Mouse (Mus musculus) liver, embryonic 15.5 days (tissue): ENCODE measurements at regions not wholly inside any gene's neighbourhood (a gene's known extent, or its start where the extent isn't known, plus 50 kb on each side); places are given as distances from the start of the nearest gene placed in this dataset.

Experiments used
- ATAC-seq: fragments of 200-750 bp; cut with Nextera tagmentation; 2 replicates; pipeline ENCODE4 v1.8.0; 2017; ENCODE audit warnings: moderate number of reproducible peaks, mild to moderate bottlenecking, moderate library complexity; ENCODE audit not compliant: insufficient read depth
- H3K27ac ChIP-seq: fragments of 300-500 bp; sonication (generic); replicated peaks from 2 replicates; pipeline ENCODE4 v1.5.1; 2015; ENCODE audit warnings: mild to moderate bottlenecking, inconsistent platforms
- H3K27me3 ChIP-seq: fragments of 300-500 bp; sonication (generic); 2 replicates; pipeline ENCODE4 v1.6.1; 2015; ENCODE audit warnings: mild to moderate bottlenecking, inconsistent platforms
- H3K36me3 ChIP-seq: fragments of 300-500 bp; sonication (generic); replicated peaks from 2 replicates; pipeline ENCODE4 v1.6.1; 2015; ENCODE audit warnings: moderate library complexity, mild to moderate bottlenecking, inconsistent platforms
- H3K4me1 ChIP-seq: fragments of 300-500 bp; sonication (generic); replicated peaks from 2 replicates; pipeline ENCODE4 v1.6.1; 2015; ENCODE audit warnings: inconsistent platforms
- H3K4me2 ChIP-seq: fragments of 300-500 bp; sonication (generic); 2 replicates; pipeline ENCODE4 v1.6.1; 2015; ENCODE audit warnings: moderate library complexity, mild to moderate bottlenecking, inconsistent platforms
- H3K4me3 ChIP-seq: fragments of 300-500 bp; sonication (generic); replicated peaks from 2 replicates; pipeline ENCODE4 v1.5.1; 2015; ENCODE audit warnings: mild to moderate bottlenecking, inconsistent platforms
- H3K9ac ChIP-seq: fragments of 300-500 bp; sonication (generic); 2 replicates; pipeline ENCODE4 v1.6.1; 2015; ENCODE audit warnings: moderate library complexity, mild to moderate bottlenecking, inconsistent platforms
- H3K9me3 ChIP-seq: fragments of 300-500 bp; sonication (generic); replicated peaks from 2 replicates; pipeline ENCODE4 v1.6.1; 2016; ENCODE audit warnings: inconsistent platforms
- WGBS: fragments of 180-500 bp; shearing (Covaris S2); methylation state at CpG from one replicate; pipeline ENCODE4 v1.1.7; 2015; ENCODE audit warnings: mixed read lengths; ENCODE audit not compliant: insufficient replicate concordance; 5-methylcytosine and 5-hydroxymethylcytosine counted together

GRCm38 (mm10) chr1:186465526-186465925 lies 240.3 kb downstream of the Tgfb2 start:
- Histone ChIP-seq H3K4me2 (no peak overlapping the region), H3K4me1 (no peaks in the 10 kb centered on the region), H3K27ac (no peak overlapping the region), H3K9ac (no peak overlapping the region), H3K4me3 (no peak overlapping the region), H3K36me3 (no peaks in the 10 kb centered on the region), H3K27me3 (no peaks in the 10 kb centered on the region), H3K9me3 (no peaks in the 10 kb centered on the region)
- 72% methylated on average over 5 of the region's 5 CpGs for WGBS
- ATAC-seq: no peak

GRCm38 (mm10) chr1:186460742-186461141 lies 245.0 kb downstream of the Tgfb2 start:
- Histone ChIP-seq H3K27ac (no peak overlapping the region), H3K9me3 (0 out of 2 replicates have a peak, but pooled peaks cover 3% of the 10 kb centered on the region), H3K27me3 (no peaks in the 10 kb centered on the region), H3K4me1 (no peaks in the 10 kb centered on the region), H3K4me3 (no peak overlapping the region), H3K9ac (no peak overlapping the region), H3K4me2 (no peak overlapping the region), H3K36me3 (no peaks in the 10 kb centered on the region)
- WGBS: 67% methylated on average over 10 of the region's 10 CpGs
- no peak for ATAC-seq

- H3K4me3 ChIP-seq: no peak overlapping the region
- no peak overlapping the region for H3K9ac ChIP-seq
- H3K4me1 ChIP-seq: no peaks in the 10 kb centered on the region
- no peaks in the 10 kb centered on the region for H3K27me3 ChIP-seq
- H3K27ac ChIP-seq: no peak overlapping the region
- H3K9me3 ChIP-seq: 0 out of 2 replicates have a peak, but pooled peaks cover 3% of the 10 kb centered on the region
- ATAC-seq: no peak
- H3K36me3 ChIP-seq: no peaks in the 10 kb centered on the region
- H3K4me2 ChIP-seq: no peak overlapping the region
- 13% methylated on average over 2 of the region's 2 CpGs for WGBS
These were observed 247.6 kb downstream of the Tgfb2 start for GRCm38 (mm10) chr1:186458099-186458637.

GRCm38 (mm10) chr1:186457098-186457497 lies 248.7 kb downstream of the Tgfb2 start:
- Histone ChIP-seq H3K27me3 (no peaks in the 10 kb centered on the region), H3K4me3 (no peak overlapping the region), H3K9me3 (0 out of 2 replicates have a peak, but pooled peaks cover 3% of the 10 kb centered on the region), H3K4me1 (no peaks in the 10 kb centered on the region), H3K36me3 (no peaks in the 10 kb centered on the region), H3K9ac (no peak overlapping the region), H3K27ac (no peak overlapping the region), H3K4me2 (no peak overlapping the region)
- ATAC-seq: no peak
- 61% methylated on average over 8 of the region's 8 CpGs for WGBS

- ATAC-seq: no peak
- Histone ChIP-seq H3K4me3 (no peak overlapping the region), H3K36me3 (no peaks in the 10 kb centered on the region), H3K4me1 (no peaks in the 10 kb centered on the region), H3K4me2 (no peak overlapping the region), H3K9me3 (0 out of 2 replicates have a peak, but pooled peaks cover 3% of the 10 kb centered on the region), H3K9ac (no peak overlapping the region), H3K27me3 (no peaks in the 10 kb centered on the region), H3K27ac (no peak overlapping the region)
- 70% methylated on average over 3 of the region's 3 CpGs for WGBS
These were observed 249.7 kb downstream of the Tgfb2 start for GRCm38 (mm10) chr1:186456131-186456530.

GRCm38 (mm10) chr1:186455177-186455660 lies 250.6 kb downstream of the Tgfb2 start:
- H3K27me3 ChIP-seq: no peaks in the 10 kb centered on the region
- WGBS: 77% methylated on average over 7 of the region's 7 CpGs

GRCm38 (mm10) chr1:186454393-186455085 lies 251.2 kb downstream of the Tgfb2 start:
- 42% methylated on average over 4 of the region's 4 CpGs for WGBS
- no peak overlapping the region for H3K9ac ChIP-seq
- no peak for ATAC-seq
- H3K27ac ChIP-seq: no peak overlapping the region
- H3K9me3 ChIP-seq: 0 out of 2 replicates have a peak, but pooled peaks cover 3% of the 10 kb centered on the region
- no peak overlapping the region for H3K4me3 ChIP-seq
- no peaks in the 10 kb centered on the region for H3K4me1 ChIP-seq
- no peaks in the 10 kb centered on the region for H3K36me3 ChIP-seq
- H3K27me3 ChIP-seq: no peaks in the 10 kb centered on the region
- no peak overlapping the region for H3K4me2 ChIP-seq

More at GRCm38 (mm10) chr1:186455177-186455660, 250.6 kb downstream of the Tgfb2 start:
- H3K4me2 ChIP-seq: no peak overlapping the region
- H3K36me3 ChIP-seq: no peaks in the 10 kb centered on the region
- no peak overlapping the region for H3K27ac ChIP-seq
- H3K4me1 ChIP-seq: no peaks in the 10 kb centered on the region
- no peak for ATAC-seq
- H3K9me3 ChIP-seq: 0 out of 2 replicates have a peak, but pooled peaks cover 3% of the 10 kb centered on the region
- no peak overlapping the region for H3K9ac ChIP-seq
- no peak overlapping the region for H3K4me3 ChIP-seq

- Histone ChIP-seq H3K36me3 (no peaks in the 10 kb centered on the region), H3K9ac (no peak overlapping the region), H3K27ac (no peak overlapping the region), H3K9me3 (no peaks in the 10 kb centered on the region), H3K4me1 (no peaks in the 10 kb centered on the region), H3K27me3 (no peaks in the 10 kb centered on the region), H3K4me2 (no peak overlapping the region), H3K4me3 (no peak overlapping the region)
- WGBS: 59% methylated on average over 16 of the region's 16 CpGs
- ATAC-seq: no peak
These were observed 256.7 kb downstream of the Tgfb2 start for GRCm38 (mm10) chr1:186448841-186449650.

GRCm38 (mm10) chr1:186447521-186447920 lies 258.3 kb downstream of the Tgfb2 start:
- no peaks in the 10 kb centered on the region for H3K36me3 ChIP-seq
- ATAC-seq: no peak
- WGBS: 59% methylated on average over 1 of the region's 1 CpGs
- H3K9me3 ChIP-seq: no peaks in the 10 kb centered on the region
- no peak overlapping the region for H3K4me2 ChIP-seq
- H3K9ac ChIP-seq: no peak overlapping the region
- H3K27ac ChIP-seq: no peak overlapping the region
- H3K4me1 ChIP-seq: no peaks in the 10 kb centered on the region
- no peaks in the 10 kb centered on the region for H3K27me3 ChIP-seq
- no peak overlapping the region for H3K4me3 ChIP-seq

- H3K9ac ChIP-seq: no peak overlapping the region
- 47% methylated on average over 5 of the region's 5 CpGs for WGBS
- no peaks in the 10 kb centered on the region for H3K9me3 ChIP-seq
- no peaks in the 10 kb centered on the region for H3K36me3 ChIP-seq
- ATAC-seq: no peak
- no peaks in the 10 kb centered on the region for H3K27me3 ChIP-seq
- H3K4me1 ChIP-seq: no peaks in the 10 kb centered on the region
- H3K27ac ChIP-seq: no peak overlapping the region
- H3K4me2 ChIP-seq: no peak overlapping the region
- H3K4me3 ChIP-seq: no peak overlapping the region
These were observed 261.1 kb downstream of the Tgfb2 start for GRCm38 (mm10) chr1:186444701-186445131.

GRCm38 (mm10) chr1:186442160-186442559 lies 263.6 kb downstream of the Tgfb2 start:
- WGBS: 32% methylated on average over 1 of the region's 1 CpGs
- H3K36me3 ChIP-seq: no peaks in the 10 kb centered on the region
- H3K4me1 ChIP-seq: no peaks in the 10 kb centered on the region
- H3K4me2 ChIP-seq: no peak overlapping the region
- no peak overlapping the region for H3K4me3 ChIP-seq
- no peak overlapping the region for H3K9ac ChIP-seq
- ATAC-seq: no peak
- no peaks in the 10 kb centered on the region for H3K27me3 ChIP-seq
- H3K27ac ChIP-seq: no peak overlapping the region
- no peaks in the 10 kb centered on the region for H3K9me3 ChIP-seq
